Mouse (Mus musculus): ENCODE results near the gene Supt4a.

GRCm38 (mm10) chr11:87770989-87771388 lies 33.6 kb downstream of the Supt4a start:
- peak; percentile 74 for TF ChIP-seq CTCF (IDR thresholded peaks at IDR 0.05; ENCODE audit: control insufficient read depth, insufficient read depth, insufficient read length)
- TF ChIP-seq USF1 (IDR thresholded peaks at IDR 0.05; ENCODE audit: low read depth), result no peak
- TF ChIP-seq MAX (IDR thresholded peaks at IDR 0.05), result no peak
- no peak for TF ChIP-seq FOSL1 (IDR thresholded peaks at IDR 0.05; ENCODE audit: insufficient read depth, low read length, poor library complexity, severe bottlenecking)
- TF ChIP-seq MYOG (IDR thresholded peaks at IDR 0.05; ENCODE audit: control insufficient read depth, extremely low read depth, insufficient read length), result no peak
- TF ChIP-seq CEBPB (IDR thresholded peaks at IDR 0.05; ENCODE audit: low read depth), result no peak
